Mouse (Mus musculus): Measurements from ENCODE around the gene Rdh1.

DNA sequence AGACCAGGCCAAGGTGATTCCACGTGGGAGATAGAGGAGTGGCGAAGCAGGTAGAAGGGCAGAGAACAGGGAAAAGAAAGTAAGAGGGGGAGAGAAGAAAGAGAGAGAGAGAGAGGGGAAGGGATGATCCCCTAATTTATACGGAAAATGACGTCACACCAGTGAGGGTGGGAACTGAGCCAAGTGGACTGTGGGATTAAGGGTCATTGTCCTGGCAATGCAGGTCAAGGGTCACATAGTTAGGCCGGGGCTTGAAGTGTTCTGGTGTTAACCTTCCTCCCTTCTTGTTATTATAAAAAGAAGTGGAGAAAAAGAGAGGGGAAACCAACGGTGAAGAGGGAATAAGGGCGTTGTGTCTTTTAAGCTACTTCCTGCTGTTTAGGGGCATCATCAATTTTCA, 44.9 kb downstream of the Rdh1 start:
- TF ChIP-seq CTCF (IDR thresholded peaks at IDR 0.05; ENCODE audit: low read depth): no peak
- no peak for TF ChIP-seq EP300 (IDR thresholded peaks at IDR 0.05; ENCODE audit: low read depth)

Data from heart, postnatal 0 days (tissue).